Mouse (Mus musculus) midbrain, embryonic 16.5 days (tissue): ENCODE measurements around the gene Elmod2. TPM values are rescaled to one million over a fixed set of nuclear protein-coding genes. Genes with fewer than 3 reads are reported as not detected.

Source experiments
- ATAC-seq: fragments of 200-750 bp; cut with Nextera tagmentation; 2 replicates; pipeline ENCODE4 v1.8.0; 2017; ENCODE audit warnings: moderate TSS enrichment
- H3K27ac ChIP-seq: fragments of 300-500 bp; sonication (generic); 2 replicates; pipeline ENCODE4 v1.5.1; 2014; ENCODE audit warnings: mild to moderate bottlenecking, low read length, mixed read lengths
- H3K27me3 ChIP-seq: fragments of 300-500 bp; sonication (generic); 2 replicates; pipeline ENCODE4 v1.6.1; 2014; ENCODE audit warnings: low read depth, low read length, mixed read lengths; ENCODE audit not compliant: control insufficient read depth, insufficient read depth
- H3K36me3 ChIP-seq: fragments of 300-500 bp; sonication (generic); 2 replicates; pipeline ENCODE4 v1.6.1; 2014; ENCODE audit warnings: mild to moderate bottlenecking, low read length, moderate library complexity, mixed read lengths; ENCODE audit not compliant: control insufficient read depth, insufficient read depth
- H3K4me1 ChIP-seq: fragments of 300-500 bp; sonication (generic); 2 replicates; pipeline ENCODE4 v1.6.1; 2014; ENCODE audit warnings: mild to moderate bottlenecking, low read length, mixed read lengths; ENCODE audit not compliant: control insufficient read depth, insufficient read depth
- H3K4me2 ChIP-seq: fragments of 300-500 bp; sonication (generic); 2 replicates; pipeline ENCODE4 v1.6.1; 2014; ENCODE audit warnings: mild to moderate bottlenecking, low read length, mixed read lengths
- H3K4me3 ChIP-seq: fragments of 300-500 bp; sonication (generic); 2 replicates; pipeline ENCODE4 v1.5.1; 2014; ENCODE audit warnings: low read depth, mild to moderate bottlenecking, low read length, moderate library complexity, mixed read lengths
- H3K9ac ChIP-seq: fragments of 300-500 bp; sonication (generic); 2 replicates; pipeline ENCODE4 v1.6.1; 2014; ENCODE audit warnings: low read depth, low read length, mixed read lengths
- H3K9me3 ChIP-seq: fragments of 300-500 bp; sonication (generic); replicated peaks from 2 replicates; pipeline ENCODE4 v1.6.1; 2014; ENCODE audit warnings: mild to moderate bottlenecking, low read length, mixed read lengths; ENCODE audit not compliant: control insufficient read depth, poor library complexity, severe bottlenecking
- WGBS: fragments of 180-500 bp; shearing (Covaris S2); extraction: QIAGEN DNeasy Blood & Tissue Kit; methylation state at CpG from one replicate; pipeline ENCODE4 v1.1.7; 2014; 5-methylcytosine and 5-hydroxymethylcytosine counted together
- polyA plus RNA-seq: library from polyadenylated mRNA; unstranded; fragments of >200 nt; fragmentation: Nextera tagmentation; extraction: Ambion mirVana; gene quantifications from 2 replicates; pipeline ENCODE4 v1.2.1, GENCODE M21; 2015

Elmod2 gene
- polyA plus RNA-seq = 28.9 and 31.6 TPM in 2 replicates

- Histone ChIP-seq H3K27ac (peak within 1 kb of the TSS; percentile 80), H3K9me3 (no peaks in the 10 kb centered on the region), H3K4me3 (peak within 1 kb of the TSS; percentile 77), H3K4me2 (peak within 1 kb of the TSS; percentile 92), H3K36me3 (peaks cover 7% of the 10 kb centered on the region; the same call in 1 of the 2 replicates), H3K4me1 (peaks cover 14% of the 10 kb centered on the region), H3K9ac (peak within 1 kb of the TSS; percentile 71), H3K27me3 (no peaks in the 10 kb centered on the region)
- peak; percentile 99 for ATAC-seq
- WGBS = under 1% methylated on average over 84 of the region's 85 CpGs
Measured at GRCm38 (mm10) chr8:83331899-83332697, at the start of gene Elmod2. TSS of gene Elmod2 (minus strand) at chr8:83332486.

DNA sequence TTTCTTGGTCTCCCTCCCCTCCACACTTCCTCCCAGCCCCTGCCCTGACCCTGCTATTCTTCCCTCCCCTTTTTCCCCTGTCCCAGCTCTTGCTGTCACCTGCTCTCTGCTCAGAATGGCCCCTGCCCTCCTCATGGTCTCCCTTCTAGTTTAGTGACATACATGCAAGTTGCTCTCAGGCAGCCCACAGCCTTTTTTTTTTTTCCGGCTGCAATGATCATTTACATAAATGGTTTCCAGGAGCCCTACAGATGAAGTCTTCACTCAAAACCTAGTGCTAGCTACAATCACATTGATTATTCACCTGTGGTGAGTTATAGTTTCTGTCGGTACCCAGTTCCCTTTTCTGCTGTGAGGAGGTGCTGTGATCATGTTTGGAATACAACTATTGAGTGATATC lies 48.7 kb upstream of the Elmod2 start:
- 88% methylated on average over 2 of the region's 2 CpGs for WGBS
- Histone ChIP-seq H3K27ac (no peak overlapping the region), H3K4me2 (no peak overlapping the region), H3K9me3 (no peaks in the 10 kb centered on the region), H3K4me1 (no peaks in the 10 kb centered on the region), H3K4me3 (no peak overlapping the region), H3K9ac (no peak overlapping the region), H3K27me3 (no peaks in the 10 kb centered on the region), H3K36me3 (no peaks in the 10 kb centered on the region)
- no peak for ATAC-seq

GRCm38 (mm10) chr8:83380141-83380540 lies 47.9 kb upstream of the Elmod2 start:
- Histone ChIP-seq H3K4me3 (no peak overlapping the region), H3K4me2 (no peak overlapping the region), H3K9me3 (no peaks in the 10 kb centered on the region), H3K36me3 (no peaks in the 10 kb centered on the region), H3K4me1 (no peaks in the 10 kb centered on the region), H3K27me3 (no peaks in the 10 kb centered on the region), H3K27ac (no peak overlapping the region), H3K9ac (no peak overlapping the region)
- no peak for ATAC-seq
- WGBS = 77% methylated on average over 4 of the region's 4 CpGs

DNA sequence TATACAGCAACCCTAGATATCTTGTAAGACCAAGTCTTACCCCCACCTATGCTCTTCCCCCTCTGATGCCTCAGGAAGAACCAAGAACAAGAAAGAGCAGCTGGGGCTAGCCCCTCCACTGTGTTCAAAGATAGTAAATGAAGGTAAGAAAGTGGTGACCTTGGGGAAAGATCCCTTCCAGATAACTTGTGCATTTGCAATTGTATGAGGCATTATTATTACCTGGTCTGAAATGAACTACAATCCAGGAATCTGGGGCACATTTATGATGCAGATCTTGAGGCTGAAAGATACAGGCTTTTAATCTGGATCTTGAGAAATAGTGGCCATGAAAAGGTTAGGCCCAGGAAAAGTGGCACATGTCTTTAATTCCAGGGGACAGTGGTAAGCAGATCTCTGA lies 44.9 kb upstream of the Elmod2 start:
- Histone ChIP-seq H3K27ac (no peak overlapping the region), H3K36me3 (no peaks in the 10 kb centered on the region), H3K9me3 (no peaks in the 10 kb centered on the region), H3K4me2 (no peak overlapping the region), H3K27me3 (no peaks in the 10 kb centered on the region), H3K4me3 (no peak overlapping the region), H3K9ac (no peak overlapping the region), H3K4me1 (no peaks in the 10 kb centered on the region)
- no peak for ATAC-seq

DNA sequence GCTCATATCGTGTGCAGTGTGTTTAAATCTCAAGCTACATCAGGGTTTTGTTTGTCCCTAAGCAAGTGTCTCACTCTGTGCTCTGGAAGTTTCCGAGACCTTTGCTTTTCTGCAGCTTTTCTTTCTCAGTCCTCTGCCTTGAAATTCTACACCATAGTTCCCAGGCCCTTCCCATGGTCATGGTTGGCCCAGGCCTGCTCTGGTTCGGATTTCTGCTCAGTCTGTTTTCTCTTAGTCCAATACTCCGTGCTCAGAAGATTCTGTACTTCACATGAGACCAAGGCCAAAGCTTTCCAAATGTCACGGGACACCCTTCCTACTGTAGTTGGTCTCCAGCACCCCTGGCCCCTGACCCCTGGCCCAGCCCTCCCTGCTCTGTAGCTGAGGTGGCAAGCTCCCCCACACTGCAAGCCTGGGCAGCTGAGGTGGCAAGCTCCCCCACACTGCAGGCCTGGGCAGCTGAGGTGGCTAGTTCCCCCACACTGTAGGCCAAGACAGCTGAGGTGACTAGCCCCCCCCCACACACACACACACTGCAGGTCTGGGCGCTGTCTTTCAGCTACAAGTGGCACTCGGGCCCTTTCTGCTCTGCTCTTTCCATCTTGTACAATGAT lies 31.0 kb upstream of the Elmod2 start:
- H3K9me3 ChIP-seq = no peaks in the 10 kb centered on the region

DNA sequence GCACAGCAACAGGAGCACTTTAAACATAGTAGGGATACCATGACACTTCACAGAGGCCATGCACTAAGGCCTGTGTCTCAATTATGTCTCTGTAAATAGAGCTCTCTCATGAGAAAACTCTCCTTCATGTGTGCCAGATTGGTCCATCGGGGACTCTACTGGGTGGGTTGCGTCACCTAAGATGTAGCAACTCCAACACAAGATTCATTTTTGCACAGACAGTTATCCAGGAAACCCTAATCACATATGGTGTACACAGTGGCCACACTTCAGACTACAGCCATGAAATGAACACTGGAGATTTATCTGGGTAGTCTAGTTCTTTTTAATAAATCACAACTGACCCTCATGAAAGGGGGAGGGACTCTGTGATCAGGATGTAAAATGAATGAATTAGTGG lies 19.0 kb upstream of the Elmod2 start:
- H3K27ac ChIP-seq = no peak overlapping the region
- no peak for ATAC-seq
- H3K4me2 ChIP-seq = no peak overlapping the region
- H3K4me3 ChIP-seq = no peak overlapping the region
- no peaks in the 10 kb centered on the region for H3K36me3 ChIP-seq
- H3K4me1 ChIP-seq = no peaks in the 10 kb centered on the region
- no peaks in the 10 kb centered on the region for H3K27me3 ChIP-seq
- WGBS = 98% methylated on average over 2 of the region's 2 CpGs
- no peak overlapping the region for H3K9ac ChIP-seq
- H3K9me3 ChIP-seq = no peaks in the 10 kb centered on the region

More for the DNA sequence above, 31.0 kb upstream of the Elmod2 start:
- Histone ChIP-seq H3K27ac (no peak overlapping the region), H3K9ac (no peak overlapping the region), H3K4me1 (no peaks in the 10 kb centered on the region), H3K4me3 (no peak overlapping the region), H3K27me3 (no peaks in the 10 kb centered on the region), H3K36me3 (no peaks in the 10 kb centered on the region), H3K4me2 (no peak overlapping the region)
- no peak for ATAC-seq
- WGBS = 74% methylated on average over 7 of the region's 7 CpGs

GRCm38 (mm10) chr8:83348263-83348662 lies 16.0 kb upstream of the Elmod2 start, which contains the start of gene Mgat4d:
TSS of gene Mgat4d (plus strand) at chr8:83348471.
- H3K4me3 ChIP-seq = no peak within 1 kb of the TSS
- H3K9ac ChIP-seq = no peak within 1 kb of the TSS
- no peak for ATAC-seq
- no peaks in the 10 kb centered on the region for H3K9me3 ChIP-seq
- no peak within 1 kb of the TSS for H3K27ac ChIP-seq
- H3K36me3 ChIP-seq = no peaks in the 10 kb centered on the region
- 93% methylated on average over 18 of the region's 18 CpGs for WGBS
- no peaks in the 10 kb centered on the region for H3K27me3 ChIP-seq
- H3K4me2 ChIP-seq = no peak within 1 kb of the TSS
- H3K4me1 ChIP-seq = no peaks in the 10 kb centered on the region

GRCm38 (mm10) chr8:83342693-83343092 lies 10.4 kb upstream of the Elmod2 start:
- Histone ChIP-seq H3K9me3 (no peaks in the 10 kb centered on the region), H3K36me3 (no peaks in the 10 kb centered on the region), H3K27ac (no peak overlapping the region), H3K4me2 (no peak overlapping the region), H3K9ac (no peak overlapping the region), H3K4me3 (no peak overlapping the region), H3K27me3 (no peaks in the 10 kb centered on the region), H3K4me1 (no peaks in the 10 kb centered on the region)
- ATAC-seq = no peak

DNA sequence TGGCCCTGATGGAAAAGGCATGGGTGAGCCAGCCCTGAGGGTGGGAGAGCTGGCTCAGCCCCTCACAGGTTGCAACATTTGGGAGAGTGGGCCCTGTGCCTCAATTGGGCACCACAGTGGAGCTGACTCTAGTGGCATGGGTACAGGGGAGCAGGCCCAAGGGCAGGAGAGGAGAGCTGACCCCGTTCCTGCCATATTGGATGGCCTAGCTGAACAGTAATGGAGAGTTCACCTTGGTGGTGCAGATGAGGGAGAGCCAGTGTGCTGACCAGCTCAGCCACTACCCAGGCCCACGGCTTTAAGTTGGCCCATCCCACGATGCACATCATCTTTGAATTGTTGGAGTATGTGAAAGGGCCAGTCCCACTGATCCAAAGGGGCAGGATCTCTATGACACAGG lies 9.8 kb upstream of the Elmod2 start:
- Histone ChIP-seq H3K9me3 (no peaks in the 10 kb centered on the region), H3K27me3 (no peaks in the 10 kb centered on the region), H3K27ac (no peak overlapping the region), H3K9ac (no peak overlapping the region), H3K36me3 (no peaks in the 10 kb centered on the region), H3K4me3 (no peak overlapping the region), H3K4me1 (no peaks in the 10 kb centered on the region), H3K4me2 (no peak overlapping the region)
- WGBS = 81% methylated on average over 3 of the region's 3 CpGs
- ATAC-seq = 0 out of 2 replicates have a peak, but pooled peaks have one; percentile 28
